Mouse (Mus musculus): ENCODE results near the gene AY358078.

DNA sequence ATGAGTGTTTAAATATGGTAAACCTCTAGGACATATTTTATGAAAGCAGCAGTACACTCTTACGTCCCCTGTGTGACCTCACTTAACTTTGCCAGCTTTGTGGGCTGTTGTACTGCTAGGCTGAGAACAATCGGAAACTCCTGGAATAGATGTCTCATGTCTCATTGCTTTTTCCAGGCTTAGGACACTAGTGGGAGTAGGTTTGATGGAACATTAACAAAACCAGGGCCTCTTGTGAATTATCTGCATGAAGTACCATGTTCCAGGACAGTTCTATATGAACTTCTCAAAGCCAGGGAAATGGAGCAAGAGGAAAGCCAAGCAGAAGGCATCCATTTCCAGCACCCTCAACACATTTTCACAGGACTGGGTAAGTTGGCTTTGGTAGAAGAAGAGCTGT is at the start of gene AY358078:
- no peak for TF ChIP-seq POLR2A (IDR thresholded peaks at IDR 0.05; ENCODE audit: insufficient read depth, low read length)
- no peak for TF ChIP-seq CTCF (IDR thresholded peaks at IDR 0.05; ENCODE audit: low read depth, low read length)
- TF ChIP-seq EP300 (IDR thresholded peaks at IDR 0.05; ENCODE audit: insufficient read depth, low read depth, low read length): no peak
